In the genomic region with DNA sequence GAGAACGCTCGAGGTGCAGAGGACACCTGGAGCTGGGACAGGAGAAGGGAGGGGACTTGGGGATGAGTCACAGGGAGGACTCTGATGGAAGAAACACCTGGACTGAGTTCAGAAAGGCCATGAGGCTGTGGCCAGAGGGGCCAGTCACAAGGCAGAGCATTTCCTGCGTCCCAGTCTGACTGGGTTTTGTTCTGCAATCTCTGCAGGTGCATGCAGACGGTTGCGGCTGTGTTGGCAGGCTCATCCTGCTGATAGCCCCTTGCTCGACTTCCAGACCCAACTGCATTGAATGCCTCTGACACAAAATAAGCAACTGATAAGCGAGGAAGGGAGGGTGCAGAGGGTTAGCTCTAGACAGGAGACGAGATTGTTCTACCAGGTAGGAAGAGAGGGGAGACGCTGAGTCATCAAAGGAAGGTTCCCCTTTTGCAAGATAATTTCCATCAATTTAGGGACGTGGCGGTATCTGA, we compare ENCODE assay signal across 18 mouse cellular contexts. TPM values are rescaled to one million over a fixed set of nuclear protein-coding genes. Genes with fewer than 3 reads are reported as not detected.
A peak's percentile ranks its signal among the peaks of the same experiment; 100 is the strongest.
DNase-seq lines count a peak whose midpoint lies in the region; ATAC-seq and TF ChIP-seq lines count a peak whose summit lies in the region.
"Had no signal": no experiment of that assay in that cellular context is flagged by ENCODE, and none has a peak within 500 bp of the region (broad histone marks: within the 10 kb centered on the region; RNA-seq: fewer than 3 reads in every experiment).

No protein-coding gene starts in this region.

- peak; percentile 50; the same call in 1 of the 2 replicates for ATAC-seq in intestine, embryonic 14.5 days (replicated peaks; ENCODE audit: low FRiP score, low TSS enrichment, low read depth)
- ATAC-seq in intestine, embryonic 16.5 days = no peak
- ATAC-seq: forebrain, embryonic 13.5 days had no signal

- dilution Hi-C loops in CH12.LX (cut with MboI; ENCODE audit: extremely low pct_ligation_motif_present, extremely low pct_unique_long_range_greater_than_20kb, low sequenced_read_pairs) = no loop called here

- no peak for DNase-seq in intestine, embryonic 14.5 days (ENCODE audit: low spot score)
- DNase-seq in CH12.LX (ENCODE audit: extremely low read depth) = peak; percentile 46
- DNase-seq in induced T-regulatory cell, adult 2 months (ENCODE audit: low read depth) = peak; percentile 19
- DNase-seq in thymus, postnatal 25 days = peak; percentile 26
- no peak for DNase-seq in heart, postnatal 4 days
- DNase-seq in layer of hippocampus, adult 9-11 months = no peak
- DNase-seq: adrenal gland, adult 2 months; B cell, adult 2 months; cerebellum, postnatal 10 days; gastrocnemius, postnatal 14 days; layer of hippocampus, postnatal 36 days; liver; lung, adult 18-20 months; retina, postnatal 1 day had no signal

- no peaks in the 10 kb centered on the region for H3K79me2 ChIP-seq in CH12.LX (replicated peaks; ENCODE audit: control insufficient read depth, extremely low read depth, insufficient read depth, poor library complexity, severe bottlenecking)

- in situ Hi-C loops in CH12.LX (cut with MboI; ENCODE audit: low pct_ligation_motif_present, low pct_unique_long_range_greater_than_20kb, low sequenced_read_pairs) = no loop called here

- H3K27me3 ChIP-seq in intestine, embryonic 14.5 days (replicated peaks; ENCODE audit: control insufficient read depth, insufficient read depth, low read length) = 0 out of 2 replicates have a peak, but pooled peaks cover 3% of the 10 kb centered on the region
- no peaks in the 10 kb centered on the region for H3K27me3 ChIP-seq in intestine, embryonic 16.5 days (replicated peaks; ENCODE audit: control insufficient read depth, insufficient read depth, low read length)
- H3K27me3 ChIP-seq in CH12.LX (replicated peaks) = no peaks in the 10 kb centered on the region
- H3K27me3 ChIP-seq: forebrain, embryonic 13.5 days had no signal

- H3K4me1 ChIP-seq in intestine, embryonic 14.5 days (replicated peaks; ENCODE audit: control insufficient read depth, insufficient read depth, low read length) = peaks cover 12% of the 10 kb centered on the region; the same call in 1 of the 2 replicates
- peaks cover 7% of the 10 kb centered on the region for H3K4me1 ChIP-seq in intestine, embryonic 16.5 days (ENCODE audit: control insufficient read depth, insufficient read depth, low read length)
- H3K4me1 ChIP-seq in CH12.LX (ENCODE audit: control insufficient read depth in 1 of 2, insufficient read depth in 2 of 2) = peaks cover 8 to 44% of the 10 kb centered on the region in 2 experiments

- TF ChIP-seq RAD21 in CH12.LX (IDR thresholded peaks at IDR 0.05; ENCODE audit: low read depth, low read length) = no peak

- TF ChIP-seq POLR2A in CH12.LX (IDR thresholded peaks at IDR 0.05; ENCODE audit: low read depth, low read length) = no peak

- no peak for TF ChIP-seq CTCF in CH12.LX (conservative IDR thresholded peaks at IDR 0.05 in 1 of 2, IDR thresholded peaks at IDR 0.05 in 1 of 2; ENCODE audit: low read depth in 2 of 2, low read length in 2 of 2)

- H3K36me3 ChIP-seq in intestine, embryonic 14.5 days (ENCODE audit: control insufficient read depth, insufficient read depth, low read length) = no peaks in the 10 kb centered on the region
- no peaks in the 10 kb centered on the region for H3K36me3 ChIP-seq in intestine, embryonic 16.5 days (ENCODE audit: control insufficient read depth, insufficient read depth, low read length)
- no peaks in the 10 kb centered on the region for H3K36me3 ChIP-seq in CH12.LX (replicated peaks in 1 of 2; ENCODE audit: control insufficient read depth in 1 of 2, insufficient read depth in 1 of 2, low read length in 1 of 2)
- H3K36me3 ChIP-seq: hindbrain, embryonic 13.5 days; midbrain, embryonic 12.5 days had no signal

- H3K4me3 ChIP-seq in intestine, embryonic 14.5 days (ENCODE audit: low read depth, low read length) = no peak overlapping the region
- H3K4me3 ChIP-seq in intestine, embryonic 16.5 days (ENCODE audit: low read length) = no peak overlapping the region
- no peak overlapping the region for H3K4me3 ChIP-seq in CH12.LX (replicated peaks in 1 of 3; ENCODE audit: low read depth in 2 of 3, low read length in 2 of 3, poor library complexity in 1 of 3)
- H3K4me3 ChIP-seq: forebrain, embryonic 13.5 days; hindbrain, embryonic 13.5 days; midbrain, embryonic 12.5 days had no signal

- 75% methylated on average over 11 of the region's 11 CpGs for WGBS in intestine, embryonic 14.5 days
- 69% methylated on average over 11 of the region's 11 CpGs for WGBS in intestine, embryonic 16.5 days

- H3K4me2 ChIP-seq in intestine, embryonic 14.5 days (ENCODE audit: low read length) = no peak overlapping the region
- no peak overlapping the region for H3K4me2 ChIP-seq in intestine, embryonic 16.5 days (ENCODE audit: low read depth, low read length)
- no peak overlapping the region for H3K4me2 ChIP-seq in CH12.LX (ENCODE audit: insufficient read depth, low read depth, poor library complexity, severe bottlenecking)
- H3K4me2 ChIP-seq: forebrain, embryonic 13.5 days; hindbrain, embryonic 13.5 days; midbrain, embryonic 12.5 days had no signal

- no peaks in the 10 kb centered on the region for H3K9me3 ChIP-seq in intestine, embryonic 14.5 days (ENCODE audit: control insufficient read depth, low read length)
- H3K9me3 ChIP-seq in intestine, embryonic 16.5 days (ENCODE audit: control insufficient read depth, low read length) = no peaks in the 10 kb centered on the region
- no peaks in the 10 kb centered on the region for H3K9me3 ChIP-seq in CH12.LX (replicated peaks; ENCODE audit: low read length)
- H3K9me3 ChIP-seq: forebrain, embryonic 13.5 days; hindbrain, embryonic 13.5 days; midbrain, embryonic 12.5 days had no signal

- H3K27ac ChIP-seq in intestine, embryonic 14.5 days (ENCODE audit: low read depth) = no peak overlapping the region
- H3K27ac ChIP-seq in intestine, embryonic 16.5 days (ENCODE audit: low read length) = no peak overlapping the region
- no peak overlapping the region for H3K27ac ChIP-seq in CH12.LX (ENCODE audit: insufficient read depth, low read depth)
- H3K27ac ChIP-seq: forebrain, embryonic 13.5 days; hindbrain, embryonic 13.5 days; midbrain, embryonic 12.5 days had no signal

- TF ChIP-seq EP300 in CH12.LX (IDR thresholded peaks at IDR 0.05; ENCODE audit: low read length) = no peak

- H3K9ac ChIP-seq in intestine, embryonic 14.5 days (ENCODE audit: low read length) = no peak overlapping the region
- no peak overlapping the region for H3K9ac ChIP-seq in intestine, embryonic 16.5 days (ENCODE audit: low read depth, low read length)
- no peak overlapping the region for H3K9ac ChIP-seq in CH12.LX (ENCODE audit: insufficient read depth, low read depth)
- H3K9ac ChIP-seq: forebrain, embryonic 13.5 days; hindbrain, embryonic 13.5 days; midbrain, embryonic 12.5 days had no signal

TF ChIP-seq in CH12.LX, 34 proteins besides CTCF, POLR2A, EP300 and RAD21:
- TF ChIP-seq NELFE (IDR thresholded peaks at IDR 0.05; ENCODE audit: low read depth, low read length) = no peak
- TF ChIP-seq ZKSCAN1 (IDR thresholded peaks at IDR 0.05; ENCODE audit: borderline replicate concordance, low read depth, low read length) = no peak
- TF ChIP-seq CHD1 (IDR thresholded peaks at IDR 0.05; ENCODE audit: low read depth, low read length) = no peak
- no peak for TF ChIP-seq POLR2AphosphoS2 (IDR thresholded peaks at IDR 0.05; ENCODE audit: low read depth, low read length)
- TF ChIP-seq ZNF384 (IDR thresholded peaks at IDR 0.05; ENCODE audit: low read depth, low read length) = no peak
- peak; percentile 2; the same call in 1 of the 2 replicates for TF ChIP-seq ETS1 (conservative IDR thresholded peaks at IDR 0.05; ENCODE audit: low read depth, low read length)
- TF ChIP-seq MAZ (IDR thresholded peaks at IDR 0.05; ENCODE audit: low read depth, low read length) = no peak
- 0 out of 2 replicates have a peak, but pooled peaks have one; percentile 11 for TF ChIP-seq TCF12 (IDR thresholded peaks at IDR 0.05; ENCODE audit: low read depth, low read length)
- no peak for TF ChIP-seq CHD2 (IDR thresholded peaks at IDR 0.05; ENCODE audit: low read length)
- TF ChIP-seq IRF4 (IDR thresholded peaks at IDR 0.05; ENCODE audit: low read depth, low read length) = no peak
- TF ChIP-seq MAX (IDR thresholded peaks at IDR 0.05; ENCODE audit: low read length) = no peak

RNA-seq across cellular contexts. Expression of a gene that starts 35.3 kb away (rescaled TPM):
- polyA plus RNA-seq in intestine, embryonic 14.5 days (2014; fragmentation: Nextera tagmentation; extraction: Ambion mirVana) = 18.4 and 18.5 TPM in 2 replicates
- 11.3 and 13.4 TPM in 2 replicates for polyA plus RNA-seq in intestine, embryonic 16.5 days (2015; fragmentation: Nextera tagmentation; extraction: Ambion mirVana)
- not detected in 2 replicates for total RNA-seq in CH12.LX (2012; rRNA removed)
- total RNA-seq in CH12.LX (2014; rRNA removed) = not detected in 2 replicates
- not detected in 2 replicates for polyA plus RNA-seq in CH12.LX (2012; ENCODE audit: insufficient read length, low read depth)
- 10 to 100 TPM; 39.2 to 40.0 TPM for total RNA-seq in heart, postnatal 4 days (2021)

RNA-seq across cellular contexts. Expression of a gene that starts 49.2 kb away (rescaled TPM):
- 5.2 and 6.0 TPM in 2 replicates for polyA plus RNA-seq in intestine, embryonic 14.5 days (2014; fragmentation: Nextera tagmentation; extraction: Ambion mirVana)
- 4.0 and 5.9 TPM in 2 replicates for polyA plus RNA-seq in intestine, embryonic 16.5 days (2015; fragmentation: Nextera tagmentation; extraction: Ambion mirVana)
- total RNA-seq in CH12.LX (2012; rRNA removed) (130 and 146 TPM in 2 replicates), CH12.LX (2014; rRNA removed) (not detected in 2 replicates)
- polyA plus RNA-seq in CH12.LX (2012; ENCODE audit: insufficient read length, low read depth) = 0.55 TPM in 1 of 2 replicates, not detected in the other
- under 1 TPM; 0.25 to 0.43 TPM for total RNA-seq in heart, postnatal 4 days (2021)

Comparison
In these comparisons a context has a peak if more than half of its experiments do, and no peak if none do; other contexts are left out.
1. DNase-seq: peak in CH12.LX (single experiment), induced T-regulatory cell, adult 2 months (single experiment) and thymus, postnatal 25 days (single experiment); none in intestine, embryonic 14.5 days (single experiment), heart, postnatal 4 days (single experiment) and layer of hippocampus, adult 9-11 months (single experiment).
2. RNA of a gene that starts 35.3 kb away (polyA plus RNA-seq): 18.4 to 18.5 TPM in intestine, embryonic 14.5 days and 11.3 to 13.4 TPM in intestine, embryonic 16.5 days; not detected in CH12.LX; every median in the first group is over 10 times any median in the second.